ENCODE assay signal across 16 mouse cellular contexts in genomic region chr3:130936980-130937379, GRCm38 (mm10).
DNase-seq lines count a peak whose midpoint lies in the region; ATAC-seq and TF ChIP-seq lines count a peak whose summit lies in the region.
"Had no signal": no experiment of that assay in that cellular context is flagged by ENCODE, and none has a peak within 500 bp of the region (broad histone marks: within the 10 kb centered on the region; RNA-seq: fewer than 3 reads in every experiment).

No protein-coding gene starts in this region.

- no peak overlapping the region for H3K9ac ChIP-seq in heart, embryonic 16.5 days (ENCODE audit: low read length)
- H3K9ac ChIP-seq in heart, embryonic 12.5 days, result no peak overlapping the region
- H3K9ac ChIP-seq: embryonic facial prominence, embryonic 15.5 days; lung, embryonic 14.5 days; midbrain, embryonic 15.5 days had no signal

- no peaks in the 10 kb centered on the region for H3K9me3 ChIP-seq in heart, embryonic 16.5 days (replicated peaks; ENCODE audit: control insufficient read depth, low read length)
- no peaks in the 10 kb centered on the region for H3K9me3 ChIP-seq in heart, embryonic 12.5 days (replicated peaks)
- H3K9me3 ChIP-seq: embryonic facial prominence, embryonic 15.5 days; midbrain, embryonic 15.5 days had no signal

- peak; percentile 42; the same call in 1 of the 2 replicates for ATAC-seq in heart, embryonic 16.5 days (replicated peaks; ENCODE audit: extremely low read depth, insufficient read depth, low FRiP score)
- ATAC-seq in heart, embryonic 12.5 days (ENCODE audit: insufficient number of reproducible peaks, low FRiP score), result no peak
- no peak for ATAC-seq in monocyte, adult 5-6 weeks (replicated peaks; ENCODE audit: insufficient number of reproducible peaks, low FRiP score, low TSS enrichment, poor library complexity, severe bottlenecking)
- ATAC-seq: midbrain, embryonic 15.5 days had no signal

- TF ChIP-seq CTCF in thymus, adult 2 months (IDR thresholded peaks at IDR 0.05; ENCODE audit: borderline replicate concordance, control insufficient read depth, extremely low read depth, insufficient read depth, low read length, poor library complexity), result no peak

- no peak overlapping the region for H3K4me3 ChIP-seq in heart, embryonic 16.5 days (ENCODE audit: low read length)
- no peak overlapping the region for H3K4me3 ChIP-seq in heart, embryonic 12.5 days
- no peak overlapping the region for H3K4me3 ChIP-seq in thymus, adult 2 months (ENCODE audit: control insufficient read depth, insufficient read depth, low read length)
- H3K4me3 ChIP-seq: embryonic facial prominence, embryonic 15.5 days; midbrain, embryonic 15.5 days had no signal

- H3K27me3 ChIP-seq in heart, embryonic 16.5 days (ENCODE audit: control insufficient read depth, insufficient read depth, low read length), result no peaks in the 10 kb centered on the region
- no peaks in the 10 kb centered on the region for H3K27me3 ChIP-seq in heart, embryonic 12.5 days (replicated peaks)
- no peaks in the 10 kb centered on the region for H3K27me3 ChIP-seq in thymus, adult 2 months (ENCODE audit: control insufficient read depth, insufficient read depth, low read length)
- H3K27me3 ChIP-seq: embryonic facial prominence, embryonic 15.5 days; midbrain, embryonic 15.5 days had no signal

- no peaks in the 10 kb centered on the region for H3K36me3 ChIP-seq in heart, embryonic 16.5 days (ENCODE audit: control insufficient read depth, insufficient read depth)
- H3K36me3 ChIP-seq in heart, embryonic 12.5 days, result no peaks in the 10 kb centered on the region
- H3K36me3 ChIP-seq in thymus, adult 2 months (ENCODE audit: control insufficient read depth, insufficient read depth, low read length), result no peaks in the 10 kb centered on the region
- H3K36me3 ChIP-seq: embryonic facial prominence, embryonic 15.5 days; midbrain, embryonic 15.5 days had no signal

- no peak overlapping the region; the same call in 1 of the 2 replicates for H3K27ac ChIP-seq in heart, embryonic 16.5 days (ENCODE audit: low read length)
- no peak overlapping the region for H3K27ac ChIP-seq in heart, embryonic 12.5 days (ENCODE audit: poor library complexity, severe bottlenecking)
- peak overlapping the region; percentile 97; the same call in 1 of the 2 replicates for H3K27ac ChIP-seq in thymus, adult 2 months (ENCODE audit: control insufficient read depth, insufficient read depth, low read length)
- H3K27ac ChIP-seq: midbrain, embryonic 15.5 days had no signal

- H3K4me1 ChIP-seq in heart, embryonic 16.5 days (ENCODE audit: control insufficient read depth, insufficient read depth, low read length), result peaks cover 5% of the 10 kb centered on the region
- peaks cover 20% of the 10 kb centered on the region for H3K4me1 ChIP-seq in heart, embryonic 12.5 days (replicated peaks)
- H3K4me1 ChIP-seq in thymus, adult 2 months (replicated peaks; ENCODE audit: control insufficient read depth, insufficient read depth, low read length), result peaks cover 53% of the 10 kb centered on the region

- peak; percentile 71 for DNase-seq in induced T-regulatory cell, adult 2 months (ENCODE audit: low read depth)
- DNase-seq in thymus, adult 2 months, result peak; percentile 80
- DNase-seq in left cerebral cortex, postnatal 14 days (ENCODE audit: low spot score in 2 of 2), result no peak
- no peak for DNase-seq in adrenal gland, postnatal 4 days (ENCODE audit: low spot score in 2 of 2)
- DNase-seq: cerebellum, adult 2 months; cerebellum, postnatal 36 days; kidney, adult 8-10 months; kidney, postnatal 25 days; lung, postnatal 36 days had no signal

- H3K4me2 ChIP-seq in heart, embryonic 16.5 days (ENCODE audit: low read depth, low read length), result no peak overlapping the region
- H3K4me2 ChIP-seq in heart, embryonic 12.5 days, result no peak overlapping the region
- H3K4me2 ChIP-seq: embryonic facial prominence, embryonic 15.5 days; liver, embryonic 11.5 days; lung, embryonic 14.5 days; midbrain, embryonic 15.5 days had no signal

- 80% methylated on average over 5 of the region's 5 CpGs for WGBS in heart, embryonic 16.5 days
- 79% methylated on average over 5 of the region's 5 CpGs for WGBS in heart, embryonic 12.5 days
- WGBS in thymus, adult 2 months, result 4% methylated on average over 5 of the region's 5 CpGs

- intact Hi-C loops in left cerebral cortex, postnatal 14 days (cut with DNase I), result no loop called here

- no peak for TF ChIP-seq POLR2A in thymus, adult 2 months (IDR thresholded peaks at IDR 0.05; ENCODE audit: control insufficient read depth, extremely low read depth, insufficient read depth, low read length, poor library complexity)

Comparison
In these comparisons a context has a peak if more than half of its experiments do, and no peak if none do; other contexts are left out.
1. DNase-seq: peak in induced T-regulatory cell, adult 2 months (single experiment) and thymus, adult 2 months (single experiment); none in left cerebral cortex, postnatal 14 days (0 of 2) and adrenal gland, postnatal 4 days (0 of 2).